Mouse (Mus musculus): Measurements from ENCODE around the gene Tmem136.

- TF ChIP-seq POLR2A (IDR thresholded peaks at IDR 0.05; ENCODE audit: insufficient read length, low read depth), result no peak
- TF ChIP-seq USF1 (IDR thresholded peaks at IDR 0.05; ENCODE audit: low read depth), result no peak
- TF ChIP-seq MAX (IDR thresholded peaks at IDR 0.05; ENCODE audit: low read depth), result no peak
- no peak for TF ChIP-seq TCF3 (IDR thresholded peaks at IDR 0.05; ENCODE audit: insufficient read length, low read depth)
Measured at GRCm38 (mm10) chr9:43132380-43132779, 16.0 kb upstream of the Tmem136 start.

Measured in myocyte (in vitro differentiated cells).